Mouse (Mus musculus) heart, postnatal 0 days (tissue): ENCODE data around the gene Nfatc3. TPM values are rescaled to one million over a fixed set of nuclear protein-coding genes. Genes with fewer than 3 reads are reported as not detected.

ENCODE experiments used
- ATAC-seq: fragments of 200-750 bp; cut with Nextera tagmentation; 2 replicates; pipeline ENCODE4 v1.8.0; 2017; ENCODE audit warnings: low read depth, moderate number of reproducible peaks, moderate library complexity; ENCODE audit not compliant: insufficient read depth
- DNase-seq: peaks from one replicate; pipeline ENCODE4 v3.0.0-alpha.2; 2016; ENCODE audit warnings: low spot score
- H3K27ac ChIP-seq: fragments of 300-500 bp; sonication (generic); 2 replicates; pipeline ENCODE4 v1.5.1; 2014; ENCODE audit warnings: low read depth, mild to moderate bottlenecking
- H3K27me3 ChIP-seq: fragments of 300-500 bp; sonication (generic); 2 replicates; pipeline ENCODE4 v1.6.1; 2014; ENCODE audit warnings: low read length, mixed read lengths; ENCODE audit not compliant: control insufficient read depth, insufficient read depth
- H3K36me3 ChIP-seq: fragments of 300-500 bp; sonication (generic); replicated peaks from 2 replicates; pipeline ENCODE4 v1.6.1; 2014; ENCODE audit warnings: low read length, mixed read lengths; ENCODE audit not compliant: control insufficient read depth, insufficient read depth
- H3K4me1 ChIP-seq: fragments of 300-500 bp; sonication (generic); 2 replicates; pipeline ENCODE4 v1.6.1; 2014; ENCODE audit warnings: antibody characterized with exemption; ENCODE audit not compliant: control insufficient read depth, insufficient read depth
- H3K4me2 ChIP-seq: fragments of 300-500 bp; sonication (generic); 2 replicates; pipeline ENCODE4 v1.6.1; 2014; ENCODE audit warnings: low read depth, mild to moderate bottlenecking, low read length, moderate library complexity
- H3K4me3 ChIP-seq: fragments of 300-500 bp; sonication (generic); 2 replicates; pipeline ENCODE4 v1.5.1; 2014; ENCODE audit warnings: low read depth, low read length
- H3K9ac ChIP-seq: fragments of 300-500 bp; sonication (generic); replicated peaks from 2 replicates; pipeline ENCODE4 v1.6.1; 2014; ENCODE audit warnings: low read depth, low read length, mixed read lengths
- H3K9me3 ChIP-seq: fragments of 300-500 bp; sonication (generic); replicated peaks from 2 replicates; pipeline ENCODE4 v1.6.1; 2016; ENCODE audit warnings: low read length; ENCODE audit not compliant: control insufficient read depth
- CTCF ChIP-seq: IDR thresholded peaks from 2 replicates; pipeline ENCODE4 v1.5.1; 2016; ENCODE audit warnings: antibody characterized with exemption, control low read depth, low read depth
- EP300 ChIP-seq: IDR thresholded peaks from 2 replicates; pipeline ENCODE4 v1.6.1; 2016; ENCODE audit warnings: antibody characterized with exemption, low read depth
- WGBS: fragments of 180-500 bp; shearing (Covaris S2); extraction: QIAGEN DNeasy Blood & Tissue Kit; methylation state at CpG from one replicate; pipeline ENCODE4 v1.1.7; 2014; 5-methylcytosine and 5-hydroxymethylcytosine counted together
- polyA plus RNA-seq: library from polyadenylated mRNA; unstranded; fragments of >200 nt; fragmentation: Nextera tagmentation; extraction: Ambion mirVana; gene quantifications from 2 replicates; pipeline ENCODE4 v1.2.1, GENCODE M21; 2015
- total RNA-seq: library from RNA; depleted of rRNA; stranded (reverse); fragments of >200 nt; gene quantifications from 2 replicates; pipeline ENCODE4 v1.2.3, GENCODE M21; 2014; ENCODE audit warnings: low replicate concordance

Nfatc3 gene
- total and polyA plus RNA-seq, 2 experiments from 2014 or later, result 2.0 to 26.6 TPM

- Histone ChIP-seq H3K9me3 (no peaks in the 10 kb centered on the region), H3K27ac (no peak overlapping the region), H3K4me3 (no peak overlapping the region), H3K9ac (no peak overlapping the region), H3K27me3 (no peaks in the 10 kb centered on the region), H3K36me3 (peaks cover 26% of the 10 kb centered on the region), H3K4me2 (no peak overlapping the region), H3K4me1 (no peaks in the 10 kb centered on the region)
- ATAC-seq (no peak), DNase-seq (no peak)
- WGBS, result 72% methylated on average over 3 of the region's 3 CpGs
- TF ChIP-seq CTCF (no peak), EP300 (no peak)
Measured at GRCm38 (mm10) chr8:106051068-106051467, 7.6 kb upstream of the Nfatc3 start.

- Histone ChIP-seq H3K4me3 (no peak overlapping the region), H3K4me2 (no peak overlapping the region; the same call in 1 of the 2 replicates), H3K9me3 (no peaks in the 10 kb centered on the region), H3K36me3 (peaks cover 26% of the 10 kb centered on the region), H3K27ac (peak overlapping the region; percentile 1; the same call in 1 of the 2 replicates), H3K9ac (no peak overlapping the region), H3K4me1 (no peaks in the 10 kb centered on the region), H3K27me3 (no peaks in the 10 kb centered on the region)
- TF ChIP-seq CTCF (no peak), EP300 (no peak)
- DNase-seq (no peak), ATAC-seq (no peak)
- 82% methylated on average over 9 of the region's 9 CpGs for WGBS
Measured at GRCm38 (mm10) chr8:106052510-106053089, 6.0 kb upstream of the Nfatc3 start.

- Histone ChIP-seq H3K4me3 (no peak overlapping the region), H3K4me1 (no peaks in the 10 kb centered on the region), H3K9ac (peak overlapping the region; percentile 22; the same call in 1 of the 2 replicates), H3K27me3 (no peaks in the 10 kb centered on the region), H3K36me3 (peaks cover 26% of the 10 kb centered on the region), H3K4me2 (no peak overlapping the region; the same call in 1 of the 2 replicates), H3K9me3 (no peaks in the 10 kb centered on the region), H3K27ac (peak overlapping the region; percentile 55; the same call in 1 of the 2 replicates)
- TF ChIP-seq EP300 (no peak), CTCF (no peak)
- DNase-seq (no peak), ATAC-seq (no peak)
- WGBS, result 56% methylated on average over 6 of the region's 6 CpGs
Measured at GRCm38 (mm10) chr8:106054190-106054811, 4.3 kb upstream of the Nfatc3 start.

- Histone ChIP-seq H3K4me3 (no peak overlapping the region), H3K27me3 (no peaks in the 10 kb centered on the region), H3K27ac (peak overlapping the region; percentile 55; the same call in 1 of the 2 replicates), H3K9ac (no peak overlapping the region), H3K36me3 (peaks cover 26% of the 10 kb centered on the region), H3K4me2 (no peak overlapping the region; the same call in 1 of the 2 replicates), H3K9me3 (no peaks in the 10 kb centered on the region), H3K4me1 (no peaks in the 10 kb centered on the region)
- WGBS, result 55% methylated on average over 3 of the region's 3 CpGs
- TF ChIP-seq CTCF, result no peak
- TF ChIP-seq EP300, result no peak
- ATAC-seq (no peak), DNase-seq (no peak)
Measured at GRCm38 (mm10) chr8:106055038-106055437, 3.6 kb upstream of the Nfatc3 start.

- Histone ChIP-seq H3K4me2 (no peak overlapping the region), H3K4me3 (no peak overlapping the region), H3K9ac (no peak overlapping the region), H3K9me3 (no peaks in the 10 kb centered on the region), H3K27me3 (no peaks in the 10 kb centered on the region), H3K36me3 (peaks cover 19% of the 10 kb centered on the region; the same call in 1 of the 2 replicates), H3K4me1 (peaks cover 8% of the 10 kb centered on the region), H3K27ac (no peak overlapping the region)
- WGBS, result 83% methylated on average over 4 of the region's 4 CpGs
- no peak for ATAC-seq
- no peak for DNase-seq
- TF ChIP-seq CTCF, result no peak
- TF ChIP-seq EP300, result no peak
Measured at GRCm38 (mm10) chr8:106056455-106056982, 2.1 kb upstream of the Nfatc3 start.
